Mouse (Mus musculus): Measurements from ENCODE around the gene Psmc3. TPM values are rescaled to one million over a fixed set of nuclear protein-coding genes. Genes with fewer than 3 reads are reported as not detected.

The Psmc3 gene
- polyA plus RNA-seq, 1 experiment from 2014 or later: 288 TPM

DNA sequence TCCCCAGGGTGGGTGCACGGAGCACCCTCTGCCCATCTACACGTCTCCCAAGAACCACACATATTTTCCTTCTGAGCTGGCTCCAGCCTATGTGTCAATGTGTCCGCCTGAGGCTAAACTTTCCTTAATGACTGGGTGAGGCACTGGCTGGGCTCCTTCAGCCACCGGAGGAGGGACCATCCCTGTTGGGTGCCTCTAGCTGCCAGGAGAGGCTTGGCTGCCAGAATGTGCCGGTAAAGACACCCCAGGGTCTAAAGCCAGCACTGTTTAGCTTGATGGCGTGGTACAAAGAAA is 15.0 kb downstream of the Psmc3 start:
- peaks cover 24% of the 10 kb centered on the region for H3K4me1 ChIP-seq
- no peaks in the 10 kb centered on the region for H3K27me3 ChIP-seq
- peak overlapping the region; percentile 70 for H3K4me3 ChIP-seq (replicated peaks)
- H3K9me3 ChIP-seq (replicated peaks): no peaks in the 10 kb centered on the region
- 35% methylated on average over 6 of the region's 6 CpGs for WGBS
- peak overlapping the region; percentile 74 for H3K4me2 ChIP-seq (replicated peaks)
- peak overlapping the region; percentile 69; the same call in 1 of the 2 replicates for H3K9ac ChIP-seq
- H3K36me3 ChIP-seq: peaks cover 28% of the 10 kb centered on the region
- H3K27ac ChIP-seq (replicated peaks): peak overlapping the region; percentile 88
- ATAC-seq (ENCODE audit: insufficient number of reproducible peaks, low FRiP score, low TSS enrichment, low read depth): no peak

DNA sequence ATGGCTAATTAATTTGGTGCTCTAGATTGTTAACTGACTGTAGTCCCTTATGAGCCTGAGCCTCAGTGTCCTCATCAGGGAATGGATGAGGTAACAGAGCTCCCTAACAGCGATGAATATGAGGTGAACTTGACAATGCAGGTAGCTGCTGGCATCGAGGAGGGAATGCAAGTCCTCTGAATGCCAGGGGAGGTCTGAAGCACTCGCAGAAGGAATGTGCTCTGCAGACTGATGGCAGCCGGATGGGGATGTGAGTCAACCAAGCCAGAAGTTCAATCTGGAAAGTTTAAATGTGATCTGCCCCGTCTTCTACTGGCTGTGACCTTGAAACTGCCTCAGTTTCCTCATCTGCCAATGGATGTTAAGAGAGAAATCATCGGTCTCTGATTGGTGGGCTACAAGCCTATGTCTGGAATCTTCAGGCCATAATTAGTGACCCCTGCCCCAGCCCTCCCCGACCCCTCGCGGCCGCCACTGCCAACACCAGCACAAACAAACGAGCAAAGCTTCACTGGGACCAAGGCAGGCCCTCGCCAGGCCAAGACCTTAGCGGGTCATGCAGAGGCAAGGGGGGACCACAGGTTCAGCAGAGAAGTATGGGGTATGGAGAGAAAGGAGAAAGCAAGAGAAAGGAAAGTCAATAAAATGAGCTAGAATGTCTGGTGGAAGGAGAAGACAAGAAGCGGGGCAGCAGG is 15.6 kb downstream of the Psmc3 start:
- Histone ChIP-seq H3K4me3 (replicated peaks) (peak overlapping the region; percentile 70), H3K9me3 (replicated peaks) (no peaks in the 10 kb centered on the region), H3K36me3 (peaks cover 22% of the 10 kb centered on the region), H3K4me1 (peaks cover 24% of the 10 kb centered on the region), H3K4me2 (replicated peaks) (peak overlapping the region; percentile 74), H3K9ac (peak overlapping the region; percentile 69), H3K27me3 (no peaks in the 10 kb centered on the region), H3K27ac (replicated peaks) (peak overlapping the region; percentile 88)
- ATAC-seq (ENCODE audit: insufficient number of reproducible peaks, low FRiP score, low TSS enrichment, low read depth): no peak
- WGBS: 4% methylated on average over 14 of the region's 14 CpGs

DNA sequence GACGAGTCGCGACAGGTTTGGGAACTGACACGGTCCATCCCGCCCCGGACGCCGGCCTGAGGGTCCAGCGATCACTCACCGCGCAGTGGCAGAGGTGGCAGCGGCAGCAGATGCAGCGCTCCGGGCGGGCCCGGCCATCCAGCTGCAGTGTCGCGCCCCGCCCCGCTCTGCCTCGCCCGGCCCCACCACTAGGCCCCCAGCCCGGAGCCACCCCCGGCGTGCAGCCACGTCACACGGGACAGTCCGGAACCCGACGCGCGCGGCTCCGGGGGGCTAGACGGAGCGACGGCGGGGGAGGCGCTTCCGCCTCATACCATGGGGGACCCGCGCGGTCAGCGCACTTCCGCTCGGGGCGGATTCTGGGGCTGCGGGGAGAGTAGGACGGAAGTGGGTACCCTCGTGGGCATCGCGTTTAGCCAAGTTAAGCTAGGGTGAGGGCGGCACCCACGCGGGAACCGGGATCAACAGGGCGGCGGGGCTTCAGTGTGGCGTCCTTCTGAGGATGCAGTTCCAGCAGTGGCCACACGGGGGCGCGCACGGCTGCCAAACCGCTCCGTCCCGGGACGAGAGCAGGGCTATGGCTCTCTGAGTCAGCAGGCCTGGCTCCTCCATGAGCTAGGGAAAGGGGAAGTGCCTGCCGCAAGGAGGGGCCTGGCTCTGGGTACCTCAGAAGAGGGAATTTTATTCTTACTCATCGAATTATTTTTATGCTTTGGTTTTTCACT is 16.4 kb downstream of the Psmc3 start, which contains the start of gene Slc39a13:
Gene Slc39a13, minus strand, starts transcription at position 342 of the 725 bp plus-strand sequence.
- peak; percentile 97 for ATAC-seq (ENCODE audit: insufficient number of reproducible peaks, low FRiP score, low TSS enrichment, low read depth)
- H3K9ac ChIP-seq: peak within 1 kb of the TSS; percentile 69
- peaks cover 24% of the 10 kb centered on the region for H3K4me1 ChIP-seq
- 1% methylated on average over 58 of the region's 69 CpGs for WGBS
- H3K27me3 ChIP-seq: no peaks in the 10 kb centered on the region
- H3K9me3 ChIP-seq (replicated peaks): no peaks in the 10 kb centered on the region
- peak within 1 kb of the TSS; percentile 70 for H3K4me3 ChIP-seq (replicated peaks)
- peaks cover 14% of the 10 kb centered on the region for H3K36me3 ChIP-seq
- peak within 1 kb of the TSS; percentile 88 for H3K27ac ChIP-seq (replicated peaks)
- peak within 1 kb of the TSS; percentile 74 for H3K4me2 ChIP-seq (replicated peaks)

DNA sequence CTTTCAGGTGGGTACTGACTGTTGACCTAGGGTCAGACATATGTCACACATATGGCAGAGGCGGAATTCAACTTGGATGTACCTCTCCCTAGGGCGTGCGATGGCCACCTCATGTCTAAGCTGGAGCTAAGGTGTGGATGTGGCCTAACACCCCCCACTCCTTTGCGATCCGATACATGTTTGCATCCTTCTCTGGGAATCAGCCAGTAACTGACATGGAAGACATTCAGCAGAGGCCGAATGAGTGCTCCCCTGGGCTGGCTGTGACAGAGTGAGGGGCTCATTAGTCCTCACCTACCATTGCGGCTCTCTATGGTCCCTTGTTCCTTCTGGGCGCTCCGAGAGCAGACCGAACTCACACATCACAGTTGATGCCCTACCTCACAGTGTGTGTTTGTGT is 17.2 kb downstream of the Psmc3 start:
- H3K9me3 ChIP-seq (replicated peaks): no peaks in the 10 kb centered on the region
- peak overlapping the region; percentile 88 for H3K27ac ChIP-seq (replicated peaks)
- H3K36me3 ChIP-seq: peaks cover 6% of the 10 kb centered on the region
- peaks cover 24% of the 10 kb centered on the region for H3K4me1 ChIP-seq
- H3K27me3 ChIP-seq: no peaks in the 10 kb centered on the region
- H3K9ac ChIP-seq: no peak overlapping the region
- no peak for ATAC-seq (ENCODE audit: insufficient number of reproducible peaks, low FRiP score, low TSS enrichment, low read depth)
- peak overlapping the region; percentile 70; the same call in 1 of the 2 replicates for H3K4me3 ChIP-seq (replicated peaks)
- 83% methylated on average over 10 of the region's 10 CpGs for WGBS
- peak overlapping the region; percentile 74 for H3K4me2 ChIP-seq (replicated peaks)

DNA sequence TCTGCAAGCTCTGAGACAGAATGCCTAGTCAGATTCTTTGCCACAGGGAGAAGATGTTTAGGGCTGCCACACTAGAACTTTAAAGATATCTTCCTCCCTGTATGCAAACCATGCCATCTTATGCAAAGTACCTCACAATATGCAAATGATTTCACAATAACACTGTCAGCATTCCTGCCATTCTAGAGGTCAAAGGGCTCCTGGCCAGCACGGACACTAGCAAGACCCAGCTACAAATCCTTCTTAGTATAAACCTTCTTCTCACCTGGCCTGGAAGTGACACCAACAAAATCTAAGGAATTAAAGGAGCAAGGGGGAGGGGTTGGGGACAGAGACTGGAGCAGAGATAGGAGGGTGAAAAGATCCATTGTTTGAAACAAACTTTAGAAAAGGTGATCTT is 18.3 kb downstream of the Psmc3 start:
- Histone ChIP-seq H3K27me3 (no peaks in the 10 kb centered on the region), H3K4me3 (replicated peaks) (no peak overlapping the region), H3K36me3 (no peaks in the 10 kb centered on the region; the same call in 1 of the 2 replicates), H3K9me3 (replicated peaks) (no peaks in the 10 kb centered on the region), H3K4me2 (replicated peaks) (no peak overlapping the region), H3K4me1 (peaks cover 24% of the 10 kb centered on the region), H3K27ac (replicated peaks) (no peak overlapping the region), H3K9ac (no peak overlapping the region)
- 27% methylated on average over 1 of the region's 1 CpGs for WGBS
- ATAC-seq (ENCODE audit: insufficient number of reproducible peaks, low FRiP score, low TSS enrichment, low read depth): no peak

DNA sequence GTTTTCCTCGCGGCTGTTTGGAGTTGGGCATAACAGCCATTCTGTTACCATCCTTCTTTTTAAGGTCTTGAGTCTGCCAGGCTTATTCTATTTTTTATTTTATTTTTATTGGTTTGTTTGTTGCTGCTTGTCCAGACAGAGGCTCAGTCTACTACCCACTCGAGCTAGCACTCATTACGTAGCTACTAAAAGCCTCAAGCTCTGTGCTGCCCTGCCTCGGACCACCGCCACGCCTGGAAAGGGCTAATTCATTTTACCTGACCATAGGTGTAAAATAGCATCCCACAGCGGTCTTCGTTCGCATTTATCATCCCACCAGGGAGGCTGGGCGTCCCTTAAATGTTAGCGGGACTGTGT is 24.1 kb downstream of the Psmc3 start:
- Histone ChIP-seq H3K4me2 (replicated peaks) (peak overlapping the region; percentile 78), H3K4me3 (replicated peaks) (peak overlapping the region; percentile 42), H3K4me1 (peaks cover 12% of the 10 kb centered on the region), H3K9ac (peak overlapping the region; percentile 22; the same call in 1 of the 2 replicates), H3K36me3 (no peaks in the 10 kb centered on the region), H3K27me3 (no peaks in the 10 kb centered on the region), H3K27ac (replicated peaks) (no peak overlapping the region), H3K9me3 (replicated peaks) (no peaks in the 10 kb centered on the region)
- no peak for ATAC-seq (ENCODE audit: insufficient number of reproducible peaks, low FRiP score, low TSS enrichment, low read depth)
- WGBS: 12% methylated on average over 12 of the region's 12 CpGs

DNA sequence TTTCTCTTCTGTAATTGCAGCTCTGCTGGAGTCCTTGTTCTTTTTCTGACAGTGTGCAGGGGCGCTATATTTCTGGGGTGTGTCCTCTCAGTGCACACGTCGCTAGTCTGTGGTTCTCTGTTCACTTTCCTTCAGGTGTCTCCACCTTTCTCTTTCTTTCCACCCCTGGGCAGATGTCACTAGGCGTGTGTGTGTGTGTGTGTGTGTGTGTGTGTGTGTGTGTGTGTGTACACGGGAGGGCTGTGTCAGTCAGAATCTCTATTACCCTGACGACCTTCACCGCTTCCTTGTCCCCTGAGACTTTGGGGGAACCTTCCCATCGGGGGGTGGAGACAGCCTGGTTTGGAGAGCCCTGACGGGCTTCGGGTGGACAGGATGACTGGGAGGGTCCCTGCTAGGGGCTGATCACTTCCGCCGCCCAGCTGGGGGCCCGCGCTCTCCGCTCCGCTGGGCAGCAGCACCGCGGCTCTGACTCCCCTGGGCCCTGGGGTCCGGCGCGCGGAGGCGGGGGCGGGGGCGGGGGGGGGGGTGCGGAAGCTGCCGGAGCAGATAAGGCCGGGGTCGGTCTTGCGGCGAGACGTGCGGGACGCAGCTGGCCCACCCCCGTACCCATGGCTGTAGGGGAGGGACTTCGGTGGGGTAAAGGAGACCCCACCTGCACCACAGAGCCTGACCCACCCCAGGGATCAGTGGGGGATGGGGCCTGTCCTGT is 24.7 kb downstream of the Psmc3 start:
- Histone ChIP-seq H3K4me3 (replicated peaks) (peak overlapping the region; percentile 42), H3K9ac (peak overlapping the region; percentile 22), H3K4me1 (peaks cover 12% of the 10 kb centered on the region), H3K27ac (replicated peaks) (no peak overlapping the region), H3K36me3 (no peaks in the 10 kb centered on the region), H3K27me3 (no peaks in the 10 kb centered on the region), H3K4me2 (replicated peaks) (peak overlapping the region; percentile 78), H3K9me3 (replicated peaks) (no peaks in the 10 kb centered on the region)
- peak; percentile 65 for ATAC-seq (ENCODE audit: insufficient number of reproducible peaks, low FRiP score, low TSS enrichment, low read depth)
- WGBS: 0% methylated on average over 14 of the region's 36 CpGs

DNA sequence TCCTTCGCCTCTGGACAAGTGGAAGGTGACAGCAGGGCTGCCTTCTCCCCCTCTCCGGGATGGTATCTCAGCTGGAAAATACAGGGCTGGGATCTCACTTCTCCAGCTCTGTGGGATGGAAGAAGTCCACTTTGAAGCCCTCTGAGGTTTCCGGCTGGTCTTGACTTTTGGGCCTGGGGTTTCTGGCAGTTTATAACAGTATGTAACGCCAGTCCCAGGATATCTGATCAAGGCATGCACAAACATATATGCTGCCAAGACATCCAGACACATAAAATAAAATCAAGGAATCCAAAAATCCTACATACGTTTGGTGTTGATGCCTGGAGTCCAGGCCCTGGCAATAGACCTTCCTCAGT is 25.2 kb downstream of the Psmc3 start:
- Histone ChIP-seq H3K4me3 (replicated peaks) (peak overlapping the region; percentile 42), H3K9ac (peak overlapping the region; percentile 22), H3K4me2 (replicated peaks) (peak overlapping the region; percentile 78), H3K4me1 (peaks cover 12% of the 10 kb centered on the region), H3K9me3 (replicated peaks) (no peaks in the 10 kb centered on the region), H3K36me3 (no peaks in the 10 kb centered on the region), H3K27me3 (no peaks in the 10 kb centered on the region), H3K27ac (replicated peaks) (no peak overlapping the region)
- ATAC-seq (ENCODE audit: insufficient number of reproducible peaks, low FRiP score, low TSS enrichment, low read depth): no peak
- 18% methylated on average over 5 of the region's 5 CpGs for WGBS

DNA sequence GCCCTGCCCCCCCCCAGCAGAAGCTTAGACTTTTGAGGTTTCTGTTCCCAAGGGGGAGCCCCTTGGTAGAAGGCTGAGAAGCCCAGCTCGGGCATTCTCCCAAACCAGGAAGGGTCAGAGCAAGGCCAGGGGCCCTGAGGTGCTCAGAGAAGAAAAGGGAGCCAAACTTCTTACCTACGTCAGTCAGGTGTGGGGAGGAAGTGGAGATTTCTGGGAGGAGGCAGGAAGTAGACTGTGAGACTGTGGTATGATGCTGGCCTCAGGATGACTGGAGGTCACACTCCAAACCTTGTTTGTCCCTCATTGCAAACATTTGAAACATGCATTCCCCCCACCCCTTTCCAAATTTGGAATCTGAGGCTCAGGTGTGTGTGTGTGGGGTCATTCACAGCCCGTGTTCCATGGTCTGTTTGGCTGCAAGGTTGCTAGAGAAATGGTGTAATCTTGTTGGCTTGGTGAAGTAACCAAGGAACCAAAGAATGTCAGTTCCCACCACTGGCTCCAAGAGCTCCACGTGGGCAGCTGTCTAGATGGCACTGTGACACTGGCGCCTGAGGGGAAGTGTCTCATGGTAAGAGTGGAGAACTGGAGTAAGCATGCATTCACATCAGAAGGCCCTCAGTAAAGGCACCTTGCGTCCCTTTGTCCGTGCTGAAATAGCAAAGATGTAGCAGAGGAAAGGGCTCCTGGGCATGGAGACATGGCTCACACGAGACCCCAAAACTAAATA is 27.1 kb downstream of the Psmc3 start:
- Histone ChIP-seq H3K36me3 (no peaks in the 10 kb centered on the region), H3K27ac (replicated peaks) (no peak overlapping the region), H3K9ac (no peak overlapping the region), H3K4me3 (replicated peaks) (no peak overlapping the region), H3K4me2 (replicated peaks) (no peak overlapping the region), H3K4me1 (peaks cover 12% of the 10 kb centered on the region), H3K9me3 (replicated peaks) (no peaks in the 10 kb centered on the region), H3K27me3 (no peaks in the 10 kb centered on the region)
- WGBS: 71% methylated on average over 8 of the region's 8 CpGs
- no peak for ATAC-seq (ENCODE audit: insufficient number of reproducible peaks, low FRiP score, low TSS enrichment, low read depth)

DNA sequence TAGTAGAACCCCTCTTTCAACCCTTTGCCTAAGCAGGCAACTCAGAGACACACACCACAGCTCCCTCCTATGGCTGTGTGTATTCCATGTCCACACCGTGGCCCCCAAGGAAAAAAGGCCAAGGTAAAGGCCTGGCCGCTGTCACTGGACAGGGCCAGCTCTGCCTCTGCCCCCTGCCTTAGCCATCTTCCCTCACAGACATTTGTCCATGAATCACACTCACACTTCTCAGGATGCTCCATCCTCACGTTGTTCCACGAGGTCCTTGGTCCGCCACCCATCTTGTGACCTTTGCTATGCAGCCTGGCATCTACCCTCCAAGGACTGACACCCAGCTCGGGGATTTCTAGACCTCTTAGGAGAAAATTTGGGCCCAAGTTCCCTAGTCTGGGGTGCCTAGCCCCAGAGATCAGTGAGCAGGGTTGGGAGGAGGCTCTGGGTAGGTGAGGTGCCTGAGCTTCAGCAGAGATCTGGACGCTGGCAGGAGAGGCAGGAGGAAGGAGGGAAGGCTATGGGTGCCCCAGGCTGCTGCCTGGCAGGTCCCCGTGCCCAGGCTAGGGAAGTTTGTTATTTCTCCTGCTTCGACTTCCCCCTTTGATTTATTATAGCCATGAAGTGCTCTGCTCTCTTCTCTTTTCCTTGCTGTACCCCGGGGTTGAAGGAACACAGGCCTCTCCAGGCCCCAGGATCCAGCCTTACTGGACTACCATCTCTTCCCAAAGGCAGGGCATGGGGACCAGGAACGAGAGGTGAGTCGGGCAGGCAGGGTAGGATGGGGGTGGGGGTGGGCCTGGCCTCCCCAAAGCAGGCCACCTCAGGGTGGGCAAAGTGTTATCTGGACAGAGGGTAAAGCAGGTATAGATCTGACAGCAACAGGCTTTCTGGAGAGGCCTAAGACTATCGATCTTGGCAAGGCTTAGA is 28.2 kb downstream of the Psmc3 start, which contains the start of gene Spi1:
Gene Spi1, plus strand, starts transcription at position 616 of the 921 bp plus-strand sequence.
- no peaks in the 10 kb centered on the region for H3K9me3 ChIP-seq (replicated peaks)
- H3K4me2 ChIP-seq (replicated peaks): no peak within 1 kb of the TSS
- H3K27me3 ChIP-seq: no peaks in the 10 kb centered on the region
- WGBS: 81% methylated on average over 13 of the region's 13 CpGs
- H3K4me1 ChIP-seq: peaks cover 12% of the 10 kb centered on the region
- no peaks in the 10 kb centered on the region for H3K36me3 ChIP-seq
- H3K4me3 ChIP-seq (replicated peaks): no peak within 1 kb of the TSS
- H3K9ac ChIP-seq: no peak within 1 kb of the TSS
- ATAC-seq (ENCODE audit: insufficient number of reproducible peaks, low FRiP score, low TSS enrichment, low read depth): no peak
- H3K27ac ChIP-seq (replicated peaks): no peak within 1 kb of the TSS
